Mouse (Mus musculus) inflammation-experienced regulatory T-cells (primary cell): Measurements from ENCODE around the gene Grm3. TPM values are rescaled to one million over a fixed set of nuclear protein-coding genes. Genes with fewer than 3 reads are reported as not detected.

ENCODE experiments used
- polyA plus RNA-seq, 2 experiments: library from polyadenylated mRNA; unstranded; fragments of 100-300 nt; shearing (Covaris generic); gene quantifications; one replicate each; pipeline ENCODE4 v1.2.1; 2017

The Grm3 gene
- polyA plus RNA-seq: under 1 TPM in 1 of 2 experiments, not detected in 1; 0.12 TPM

GRCm38 (mm10) chr5:9724956-9725600 lies at the start of gene Grm3:
Gene Grm3 (minus strand): TSS chr5:9725170.

